Mouse (Mus musculus) frontal cortex, adult (tissue): ENCODE measurements at regions not wholly inside any gene's neighbourhood (a gene's known extent, or its start where the extent isn't known, plus 50 kb on each side); places are given as distances from the start of the nearest gene placed in this dataset.

Source experiments
- ATAC-seq: cut with Nextera tagmentation; 2 replicates; pipeline ENCODE4 v1.9.2; 2017; ENCODE audit warnings: mild to moderate bottlenecking, moderate library complexity, mixed read lengths; ENCODE audit not compliant: low TSS enrichment

GRCm38 (mm10) chr14:92488247-92488646 is 1402.2 kb downstream of the Pcdh9 start:
- peak; percentile 78 for ATAC-seq
